Mouse (Mus musculus): ENCODE results near the gene Plvap.

DNA sequence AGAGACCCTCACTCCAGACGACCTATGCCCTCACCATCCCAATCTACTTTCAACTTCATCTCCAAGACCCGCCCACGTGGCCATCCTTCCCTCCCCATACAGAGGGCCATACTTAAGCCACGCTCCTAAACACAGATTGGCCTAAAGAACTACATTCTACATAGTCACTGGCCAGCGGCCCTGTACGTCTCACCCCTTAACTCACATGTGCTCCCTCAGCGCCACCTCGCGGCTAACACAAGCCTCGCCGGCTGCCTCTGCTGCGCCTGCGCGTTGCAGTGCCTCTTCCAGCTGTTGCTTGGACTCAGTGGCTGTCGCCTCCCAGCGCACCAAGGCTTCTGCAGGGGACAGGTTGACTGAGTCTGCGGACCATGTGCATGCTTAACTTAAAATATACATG, 10.1 kb upstream of the Plvap start:
- peak; percentile 88 for TF ChIP-seq CTCF (IDR thresholded peaks at IDR 0.05; ENCODE audit: extremely low read depth, insufficient read depth, low read length)
- TF ChIP-seq POLR2A (IDR thresholded peaks at IDR 0.05; ENCODE audit: extremely low read depth, insufficient read depth, low read length), result no peak

Measured in cortical plate, adult 2 months (tissue).